Mouse (Mus musculus): ENCODE results near the gene Prkd2. TPM values are rescaled to one million over a fixed set of nuclear protein-coding genes. Genes with fewer than 3 reads are reported as not detected.

Prkd2 gene
- total RNA-seq, 2 experiments from 2014 or later, result 22.0 to 22.2 TPM

DNA sequence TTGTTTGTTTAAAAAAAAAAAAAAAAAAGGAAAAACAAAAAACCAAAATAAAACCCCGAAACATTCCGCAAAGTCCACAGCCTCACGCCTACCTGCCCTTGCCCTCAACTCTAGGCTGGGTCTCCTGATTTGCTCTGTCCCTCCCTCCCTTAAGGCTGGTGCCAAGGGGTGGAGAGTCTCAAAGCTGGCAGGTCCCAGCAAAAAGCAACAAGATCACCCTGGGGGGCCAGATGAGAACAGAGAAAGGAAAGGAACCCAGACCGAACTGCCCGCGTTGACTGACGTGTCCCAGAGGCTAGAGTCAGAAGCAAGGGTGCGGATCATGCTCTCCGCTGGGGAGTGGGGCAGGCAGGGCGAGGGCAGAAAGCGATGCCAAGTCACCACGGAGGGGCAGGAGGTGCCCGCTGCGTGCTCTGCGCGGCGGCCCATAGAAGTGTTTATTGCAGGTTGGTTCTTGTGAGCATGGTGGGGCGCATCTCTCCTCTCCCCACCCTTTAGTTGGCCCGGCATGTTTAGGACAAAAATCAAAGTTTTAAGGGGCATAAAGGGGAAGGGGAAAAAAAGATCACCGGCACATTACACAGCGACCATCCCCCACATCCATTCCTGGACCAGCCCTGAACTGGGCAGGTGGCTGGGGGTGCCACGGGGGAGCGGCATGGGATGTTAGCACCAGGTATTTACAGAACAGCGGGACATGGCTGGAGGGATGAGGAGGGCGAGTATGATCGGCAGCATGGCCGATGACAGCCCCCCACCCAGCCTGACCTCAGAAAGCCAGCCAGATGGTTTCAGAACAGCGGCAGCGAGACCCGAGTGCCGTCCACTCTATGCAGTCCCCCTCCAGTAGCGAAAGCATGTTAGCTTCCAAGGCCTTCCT is 73.0 kb downstream of the Prkd2 start:
- no peak for DNase-seq (ENCODE audit: low spot score in 2 of 2)

GRCm38 (mm10) chr7:16916342-16917265 is 73.9 kb downstream of the Prkd2 start:
- DNase-seq (ENCODE audit: low spot score in 2 of 2), result no peak

GRCm38 (mm10) chr7:16917447-16917846 is 74.7 kb downstream of the Prkd2 start:
- no peak for DNase-seq (ENCODE audit: low spot score in 2 of 2)

DNA sequence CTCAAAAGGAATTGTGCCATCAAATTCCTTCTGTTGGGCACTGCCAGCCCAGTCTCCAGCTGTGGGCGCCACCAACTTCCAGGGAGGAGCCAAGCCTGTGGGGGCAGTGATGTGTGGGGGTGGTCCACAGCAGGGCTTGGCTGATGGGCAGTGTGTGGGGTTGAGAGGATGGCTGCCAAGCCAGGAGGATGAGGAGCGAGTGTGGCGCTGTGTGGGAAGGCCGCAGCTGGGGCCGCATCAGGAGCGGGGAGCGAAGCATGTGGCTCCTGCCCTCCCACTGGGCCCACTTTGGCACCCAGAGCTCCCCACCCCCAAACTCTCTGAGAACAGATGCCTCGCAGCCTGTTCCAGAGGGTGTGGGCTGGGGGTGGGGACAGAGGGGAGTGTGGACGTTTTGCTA is 75.3 kb downstream of the Prkd2 start:
- DNase-seq (ENCODE audit: low spot score in 2 of 2), result no peak

- DNase-seq (ENCODE audit: low spot score in 2 of 2), result no peak
Measured at GRCm38 (mm10) chr7:16918670-16919069, 76.0 kb downstream of the Prkd2 start.

GRCm38 (mm10) chr7:16919395-16920149 is 76.9 kb downstream of the Prkd2 start:
- no peak for DNase-seq (ENCODE audit: low spot score in 2 of 2)

Other genes starting within 250 kb of the Prkd2 start
- 10 to 100 TPM; 72.2 to 76.0 TPM for gene Arhgap35, start 227.9 kb upstream of the Prkd2 start, total RNA-seq (2021)
- not detected for gene Ceacam15, start 167.2 kb upstream of the Prkd2 start, total RNA-seq (2021)
- not detected for gene Ceacam9, start 121.0 kb upstream of the Prkd2 start, total RNA-seq (2021)
- gene Ap2s1, start 104.5 kb upstream of the Prkd2 start, total RNA-seq (2021), result 100 to 1,000 TPM; 169 to 179 TPM
- 10 to 100 TPM; 60.8 to 61.0 TPM for gene Slc1a5, start 61.6 kb upstream of the Prkd2 start, total RNA-seq (2021)
- 100 to 1,000 TPM in 1 of 2 experiments, 10 to 100 TPM in 1; 96.9 to 106 TPM for gene Strn4, start 27.0 kb upstream of the Prkd2 start, total RNA-seq (2021)
- gene Fkrp, start 26.2 kb upstream of the Prkd2 start, total RNA-seq (2021), result 10 to 100 TPM; 26.3 to 29.0 TPM
- 10 to 100 TPM; 12.7 to 13.7 TPM for gene Dact3, start 32.4 kb downstream of the Prkd2 start, total RNA-seq (2021)
- 1 to 10 TPM; 2.4 to 4.0 TPM for gene Gng8, start 48.9 kb downstream of the Prkd2 start, total RNA-seq (2021)
- gene Ptgir, start 63.6 kb downstream of the Prkd2 start, total RNA-seq (2021), result 1 to 10 TPM; 1.7 to 2.0 TPM
- 100 to 1,000 TPM; 330 to 344 TPM for gene Calm3, start 81.2 kb downstream of the Prkd2 start, total RNA-seq (2021)
- 10 to 100 TPM; 40.7 to 42.6 TPM for gene Pnmal2, start 101.8 kb downstream of the Prkd2 start, total RNA-seq (2021)
- gene Pnmal1, start 116.8 kb downstream of the Prkd2 start, total RNA-seq (2021), result 1 to 10 TPM; 7.3 to 7.8 TPM
- 1 to 10 TPM; 2.2 TPM for gene Gm42372, start 140.2 kb downstream of the Prkd2 start, total RNA-seq (2021)
- gene Ccdc8, start 149.8 kb downstream of the Prkd2 start, total RNA-seq (2021), result 10 to 100 TPM; 40.2 to 45.4 TPM
- 100 to 1,000 TPM in 1 of 2 experiments, 10 to 100 TPM in 1; 91.5 to 102 TPM for gene Ppp5c, start 185.0 kb downstream of the Prkd2 start, total RNA-seq (2021)
- 10 to 100 TPM; 14.3 to 17.8 TPM for gene Hif3a, start 219.5 kb downstream of the Prkd2 start, total RNA-seq (2021)
- under 1 TPM; 0.39 to 0.79 TPM for gene Psg16, start 231.1 kb downstream of the Prkd2 start, total RNA-seq (2021)